Mouse (Mus musculus): ENCODE results near the gene Calcoco1.
A peak's percentile ranks its signal among the peaks of the same experiment; 100 is the strongest.

Gene Calcoco1

DNA sequence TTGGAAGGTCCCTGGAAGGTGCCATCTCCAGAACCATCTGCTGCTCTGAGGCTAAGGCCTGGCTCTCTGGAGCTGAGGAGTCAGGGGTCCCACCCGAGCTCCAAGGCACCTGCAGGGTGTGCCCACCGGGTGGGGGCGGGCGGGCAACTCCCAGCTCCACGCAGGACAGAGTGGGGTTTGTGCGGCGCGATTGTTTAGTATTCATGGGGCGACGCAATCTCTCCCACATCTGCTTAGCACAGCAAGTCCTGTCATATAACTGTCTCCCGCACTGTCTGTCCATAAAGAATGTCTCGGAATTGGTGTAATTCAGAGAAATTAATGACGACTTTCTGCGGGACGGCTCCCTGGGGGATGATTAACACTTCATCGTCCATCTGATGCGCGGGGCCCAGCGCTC is 15.1 kb upstream of the Calcoco1 start:
- no peak for DNase-seq (ENCODE audit: low read depth, low spot score)

DNA sequence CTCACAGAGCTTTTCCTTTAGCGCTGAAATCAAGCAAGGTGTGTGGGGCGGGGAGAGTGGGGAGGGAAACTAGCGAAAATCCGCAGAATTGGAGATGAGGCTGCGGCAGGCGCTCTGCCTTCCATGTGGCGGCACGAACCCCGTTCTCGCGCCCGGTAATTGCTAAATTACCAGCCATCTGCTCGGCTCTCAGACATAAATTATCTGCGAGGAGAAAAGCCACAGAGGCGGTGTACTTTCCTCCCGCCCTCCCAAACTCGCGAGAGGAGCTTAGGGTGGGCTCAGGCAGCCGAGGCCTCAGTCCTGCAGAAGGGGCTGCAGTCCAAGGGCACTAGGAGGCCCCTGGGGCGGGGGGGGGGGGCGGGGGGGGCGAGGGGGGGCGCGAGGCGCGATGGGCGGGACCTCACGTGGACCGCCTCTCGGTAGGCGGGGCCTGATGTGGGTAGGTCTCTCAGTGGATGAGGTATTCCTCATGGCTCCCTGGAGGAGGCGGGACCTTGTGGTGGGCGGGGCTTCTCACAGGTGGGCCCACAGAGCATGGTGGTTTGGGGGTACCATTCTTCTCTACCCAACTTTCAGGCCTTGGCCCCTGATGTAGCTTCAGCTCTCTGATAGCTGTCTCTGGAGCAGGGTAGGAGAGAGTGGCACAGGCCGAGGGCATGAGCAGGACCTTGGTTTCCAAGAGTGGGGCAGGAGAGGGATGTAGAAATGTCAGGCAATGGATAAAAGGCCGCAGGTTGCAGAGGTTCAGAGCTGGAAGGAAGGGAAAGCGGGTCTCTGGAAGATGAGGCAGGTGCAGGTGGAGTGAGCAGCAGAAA is 14.4 kb upstream of the Calcoco1 start:
- no peak for DNase-seq (ENCODE audit: low read depth, low spot score)

DNA sequence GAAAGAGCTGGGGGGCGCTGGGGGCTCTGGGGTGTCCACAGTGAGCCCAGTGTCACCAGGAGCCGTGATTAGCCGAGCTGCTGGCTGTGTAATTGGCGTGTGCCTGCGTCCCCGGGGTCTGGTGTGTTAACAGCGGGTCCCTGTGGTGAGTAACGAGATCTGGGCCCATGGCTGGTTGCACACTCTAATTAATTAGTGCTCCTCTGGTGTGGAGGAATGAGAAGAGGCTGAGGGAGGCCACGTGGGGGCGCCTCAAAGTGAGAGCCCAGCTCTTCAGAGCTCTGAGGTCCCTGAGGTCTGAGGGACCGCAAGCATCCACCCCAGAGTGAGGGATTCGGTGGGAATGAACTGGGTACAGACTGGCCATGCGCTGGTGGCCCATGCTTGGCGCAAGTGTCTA is 13.1 kb upstream of the Calcoco1 start:
- no peak for DNase-seq (ENCODE audit: low read depth, low spot score)

DNA sequence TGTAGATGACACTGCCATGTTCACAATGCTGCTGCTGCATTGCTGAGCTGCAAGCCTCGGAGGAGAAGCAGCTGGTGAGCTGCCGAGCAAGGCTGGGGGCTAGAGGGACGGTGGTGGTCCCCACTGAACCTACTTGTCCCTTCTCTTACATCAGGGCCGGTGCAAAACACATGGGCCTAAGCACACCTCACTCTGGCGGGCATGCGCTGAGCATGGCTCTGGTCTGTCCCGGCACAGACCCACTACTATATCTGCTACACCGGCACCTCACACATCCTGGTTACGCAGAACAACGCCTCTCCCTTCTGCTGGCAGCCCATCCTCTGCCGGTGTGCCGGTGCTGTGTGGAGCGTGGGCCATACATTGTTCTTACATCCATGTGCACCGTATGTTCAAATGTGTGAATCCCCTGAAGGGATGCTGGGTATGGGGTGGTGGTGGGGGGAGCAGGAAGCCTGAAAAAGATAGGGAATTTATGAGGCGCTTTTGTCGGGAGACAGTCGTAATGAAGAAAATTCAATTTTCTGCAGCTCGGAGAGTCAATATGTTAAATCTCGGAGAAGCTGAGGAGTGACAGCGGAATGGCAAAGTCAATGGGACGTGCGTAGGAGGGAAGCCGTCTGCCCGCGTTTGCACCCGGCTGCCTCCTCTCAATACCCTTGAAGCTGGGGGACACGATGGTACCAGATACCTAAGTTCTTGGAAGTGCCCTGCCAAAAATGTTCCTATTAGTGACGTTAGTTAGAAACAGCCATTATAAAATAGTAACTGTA is 12.0 kb upstream of the Calcoco1 start:
- no peak for DNase-seq (ENCODE audit: low read depth, low spot score)

DNA sequence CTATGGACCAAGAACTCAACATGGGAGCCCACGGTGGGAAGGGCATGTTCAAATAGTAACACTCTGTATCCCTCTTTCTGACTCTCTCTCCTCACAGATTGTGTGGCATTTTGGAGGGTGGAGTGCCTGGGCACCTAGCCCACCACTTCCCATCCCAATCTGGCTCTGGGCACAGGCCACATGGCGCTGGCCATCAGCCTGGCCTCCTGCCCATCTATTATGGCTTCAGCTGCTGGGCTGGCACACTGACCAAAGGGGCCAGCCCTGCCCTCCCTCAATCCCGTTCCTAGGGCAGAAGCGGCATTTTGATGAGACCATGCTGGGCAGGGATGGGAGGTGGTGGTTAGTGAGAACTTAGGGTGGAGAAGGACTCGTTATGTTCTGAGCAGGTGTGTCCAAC is 11.3 kb upstream of the Calcoco1 start:
- DNase-seq (ENCODE audit: low read depth, low spot score) = no peak

DNA sequence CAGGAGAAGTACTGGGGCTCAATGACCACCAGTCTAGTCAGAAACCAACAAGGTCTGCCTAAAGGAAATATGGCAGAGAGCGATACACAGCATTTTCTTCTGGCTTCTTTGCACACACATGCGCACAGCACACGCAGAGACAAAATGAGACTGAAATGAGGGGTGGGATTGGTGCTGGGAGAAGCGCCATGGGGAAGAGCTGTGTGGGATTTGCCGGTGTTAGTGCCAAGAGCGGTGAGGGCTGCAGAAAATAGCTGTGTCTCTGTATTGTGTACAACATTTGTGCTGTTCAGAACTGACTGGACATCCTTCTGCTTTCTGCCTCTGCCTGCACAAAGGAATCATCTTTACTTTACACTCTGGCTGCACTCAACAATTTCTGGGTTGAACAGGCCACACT is 10.4 kb upstream of the Calcoco1 start:
- no peak for DNase-seq (ENCODE audit: low read depth, low spot score)

DNA sequence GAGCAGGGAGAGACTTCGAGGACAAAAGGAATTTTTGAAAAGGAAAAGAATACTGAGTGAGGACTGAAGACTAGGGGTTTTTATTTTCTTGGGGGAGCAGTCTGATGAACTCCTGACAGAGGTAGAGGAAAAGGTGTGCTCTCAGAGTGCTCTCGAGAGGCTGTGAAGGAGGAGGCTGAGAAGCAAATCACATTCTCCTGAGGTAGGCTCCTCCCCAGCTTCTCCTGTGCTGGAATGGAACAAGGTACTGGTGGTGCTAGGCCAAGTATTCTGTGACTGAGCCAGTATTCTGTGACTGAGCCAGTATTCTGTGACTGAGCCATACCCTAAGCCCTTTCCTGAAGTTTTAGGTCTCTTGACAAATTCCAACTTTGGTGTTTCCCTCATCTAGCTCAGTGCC is 6.0 kb upstream of the Calcoco1 start:
- no peak for DNase-seq (ENCODE audit: low read depth, low spot score)

DNA sequence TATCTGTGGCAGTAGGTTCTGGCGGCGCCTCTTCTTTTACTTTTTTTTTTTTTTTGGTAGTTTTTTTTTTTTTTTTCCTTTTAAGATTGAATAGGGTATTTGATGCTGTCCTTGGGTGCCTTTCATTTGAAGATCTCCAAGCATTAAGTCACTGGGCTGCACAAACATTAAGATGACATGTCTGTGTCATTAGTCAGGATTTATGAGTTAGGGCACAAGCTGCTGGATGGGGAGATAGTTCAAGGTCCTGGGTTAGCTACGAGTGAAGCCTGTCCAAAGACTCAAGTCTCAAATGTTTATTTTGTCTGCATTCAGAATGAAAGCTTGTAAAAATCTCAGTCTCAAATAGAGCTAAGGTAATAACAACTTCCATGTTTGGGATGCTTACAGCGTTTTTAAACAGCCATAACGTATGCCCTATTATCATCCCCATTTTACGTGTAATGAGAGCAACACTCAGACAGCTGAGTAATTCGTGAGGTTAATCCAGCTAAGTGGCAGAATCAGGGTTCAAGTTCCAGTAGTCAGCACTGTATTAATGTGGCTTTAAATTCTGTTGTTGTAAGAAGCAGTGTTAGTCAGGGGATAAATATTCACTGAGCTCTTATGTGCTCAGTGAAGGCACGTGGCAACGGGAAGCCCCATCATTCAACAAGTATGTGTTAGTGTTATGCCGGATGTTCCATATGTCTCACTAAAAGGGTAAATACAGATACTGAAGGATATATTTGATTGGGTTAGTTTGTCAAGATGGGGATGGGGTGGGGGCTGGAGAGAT is 1.6 kb upstream of the Calcoco1 start:
- peak; percentile 91 for DNase-seq (ENCODE audit: low read depth, low spot score)

DNA sequence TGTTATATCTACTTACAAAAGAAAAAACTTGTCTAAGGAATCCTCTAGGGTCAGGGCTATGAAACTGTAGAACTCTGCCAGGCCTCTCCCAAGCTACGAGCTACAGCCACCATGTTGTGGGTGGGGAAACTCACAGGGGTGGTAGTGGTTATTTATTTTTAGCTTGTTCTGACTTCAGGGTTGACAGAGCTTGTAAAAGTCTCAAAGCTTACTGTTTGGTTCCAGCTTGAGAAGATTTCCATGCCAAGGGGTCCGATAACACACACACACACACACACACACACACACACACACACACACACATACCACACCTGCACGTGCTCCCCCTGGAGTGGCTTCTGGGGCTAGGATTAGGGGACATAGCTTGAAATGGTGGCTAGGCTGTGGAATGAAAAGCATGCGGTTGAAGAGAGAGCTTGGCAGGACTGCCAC is 538 bp upstream of the Calcoco1 start:
- no peak for DNase-seq (ENCODE audit: low read depth, low spot score)

DNA sequence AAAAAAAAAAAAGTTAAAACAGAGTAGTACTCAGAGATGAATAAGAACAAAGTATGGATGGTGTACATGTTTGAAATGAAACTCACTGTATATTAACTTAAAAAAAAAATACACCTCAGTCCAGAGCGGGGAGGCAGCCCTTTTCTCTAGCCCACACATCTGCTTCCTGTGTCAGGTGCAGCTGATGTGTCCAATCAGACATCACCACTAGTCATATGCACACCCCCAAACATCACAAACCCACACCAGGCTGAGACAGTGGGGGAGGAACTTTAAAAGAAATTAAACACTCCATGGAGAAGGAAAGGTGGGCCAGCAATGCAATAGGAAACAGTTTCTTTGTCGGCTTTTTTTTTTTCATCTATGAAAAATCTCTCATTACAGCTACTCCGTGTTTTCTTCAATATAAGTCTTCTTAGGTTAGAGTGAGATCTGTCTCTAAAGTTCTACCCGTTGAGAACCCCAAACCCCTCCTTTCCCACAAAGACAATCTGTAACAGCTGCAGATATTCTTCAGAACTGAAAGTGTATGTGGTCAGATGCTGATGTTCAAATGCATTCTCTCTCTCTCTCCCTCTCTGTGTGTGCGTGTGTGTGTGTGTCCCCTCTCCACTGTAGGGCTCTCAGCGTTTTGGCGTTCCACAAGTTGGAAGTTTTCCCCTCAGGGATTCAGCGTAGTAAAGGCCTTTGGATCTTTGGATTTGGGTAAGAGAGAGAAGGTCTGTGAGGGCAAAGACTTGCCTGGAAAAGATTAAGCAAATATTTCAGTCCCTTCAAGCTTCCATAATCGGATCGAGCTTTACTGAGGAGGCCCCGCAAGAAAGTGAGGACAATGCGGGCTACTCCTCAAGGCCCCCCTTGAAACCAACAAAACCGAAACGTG is 721 bp downstream of the Calcoco1 start:
- peak; percentile 26 for DNase-seq (ENCODE audit: low read depth, low spot score)

DNA sequence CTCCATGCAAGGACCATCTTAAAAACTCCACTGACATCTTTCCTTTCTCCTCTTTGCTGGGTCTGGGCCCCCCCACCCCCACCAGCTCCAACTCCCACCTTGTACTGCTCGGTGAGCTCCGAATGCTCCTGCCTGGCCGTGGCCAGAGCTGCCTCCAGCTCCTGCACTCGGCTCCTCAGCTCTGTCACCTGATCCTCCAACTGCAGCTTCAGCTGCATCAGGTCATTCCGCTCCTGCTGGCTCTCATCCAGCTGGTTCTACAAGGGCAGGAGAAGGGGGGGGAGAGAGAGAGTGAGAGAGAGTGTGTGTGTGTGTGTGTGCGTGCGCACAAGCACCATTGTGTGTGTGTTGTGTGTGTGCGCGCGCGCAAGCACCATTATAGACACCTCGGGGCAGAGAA is 5.8 kb downstream of the Calcoco1 start:
- no peak for DNase-seq (ENCODE audit: low read depth, low spot score)

DNA sequence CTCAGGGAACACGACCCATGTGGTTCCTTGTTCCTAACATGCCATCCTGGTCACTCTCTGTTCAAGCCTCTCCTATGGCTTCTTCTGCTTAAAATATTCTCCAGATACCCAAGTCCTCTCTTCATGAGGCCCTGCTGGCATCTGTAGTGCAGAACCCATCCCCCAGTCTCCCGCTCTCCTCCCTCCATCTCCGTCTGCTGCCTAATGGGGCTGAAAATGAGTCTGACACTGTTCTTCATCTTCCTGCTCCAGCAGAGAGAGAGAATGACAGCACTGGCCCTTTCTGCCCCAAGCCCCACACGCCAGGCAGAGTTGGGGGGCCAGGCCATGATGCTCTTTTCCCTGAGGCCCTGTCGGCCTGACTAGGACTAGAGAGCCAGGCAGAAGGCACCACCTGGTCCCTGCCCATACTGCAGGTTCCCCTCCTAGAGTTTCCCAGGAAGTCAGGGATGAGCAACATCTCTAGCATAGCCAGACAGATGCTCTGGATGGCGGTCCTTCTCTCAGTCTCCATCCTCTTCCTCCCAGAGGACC is 14.2 kb downstream of the Calcoco1 start:
- no peak for DNase-seq (ENCODE audit: low read depth, low spot score)

DNA sequence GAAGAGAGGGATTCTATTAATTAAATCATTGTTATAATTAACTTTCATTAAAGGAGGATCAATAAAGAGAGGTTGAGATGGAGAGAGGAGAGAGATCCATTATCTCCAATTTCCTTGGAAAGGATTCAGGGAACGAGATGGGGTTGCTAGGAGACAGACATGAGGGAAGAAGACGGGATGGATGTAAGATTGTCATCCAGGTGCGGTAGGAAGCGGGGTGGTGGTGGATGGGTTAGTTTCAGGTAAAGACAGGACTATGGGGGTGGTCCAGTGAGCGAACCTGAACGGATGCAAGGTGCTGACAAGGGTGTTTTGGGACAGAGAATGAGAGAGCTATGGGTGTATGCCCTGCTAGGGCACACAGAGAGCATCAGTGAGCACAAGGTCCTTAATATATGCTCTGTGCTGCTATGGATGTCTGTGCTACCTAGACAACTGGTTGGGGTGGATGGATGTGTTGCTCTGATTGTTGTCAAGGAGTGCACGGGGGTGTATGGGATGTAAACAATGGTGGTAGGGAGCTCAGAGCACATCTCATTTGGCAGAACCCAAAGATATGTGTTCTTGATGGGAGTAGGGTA is 16.0 kb downstream of the Calcoco1 start:
- no peak for DNase-seq (ENCODE audit: low read depth, low spot score)

DNA sequence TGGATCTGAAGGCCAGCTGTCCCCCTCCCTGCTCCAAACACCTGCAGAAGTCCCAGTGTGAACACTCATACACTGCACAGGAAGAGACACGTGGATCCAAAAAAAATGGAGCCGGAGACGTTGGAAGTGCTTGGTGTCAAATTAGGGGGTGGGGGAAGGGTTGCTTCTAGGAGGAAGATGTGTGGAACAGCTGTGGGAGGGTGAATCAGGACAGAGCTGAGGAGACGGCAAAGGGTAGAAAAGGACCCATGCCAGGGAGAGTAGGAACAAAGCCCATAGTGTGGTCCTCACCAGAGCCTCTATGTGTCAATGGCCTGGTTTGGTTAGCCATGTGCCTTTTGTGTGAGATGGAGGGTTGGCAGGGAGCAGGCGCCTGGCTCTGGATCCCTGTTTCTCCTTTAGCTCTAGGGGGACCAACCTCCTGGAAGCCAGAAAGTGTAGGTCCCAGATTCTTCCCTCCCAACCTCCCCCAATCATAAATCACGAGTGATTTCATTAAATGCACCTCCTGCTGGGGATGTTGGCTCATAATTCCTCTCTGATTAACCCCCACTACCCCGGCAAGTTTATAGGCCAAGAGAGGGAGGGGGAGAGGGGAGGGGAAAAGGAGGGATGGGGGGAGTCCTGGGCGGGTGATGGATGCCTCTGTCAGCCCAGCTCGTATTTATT is 16.6 kb downstream of the Calcoco1 start:
- DNase-seq (ENCODE audit: low read depth, low spot score) = no peak

DNA sequence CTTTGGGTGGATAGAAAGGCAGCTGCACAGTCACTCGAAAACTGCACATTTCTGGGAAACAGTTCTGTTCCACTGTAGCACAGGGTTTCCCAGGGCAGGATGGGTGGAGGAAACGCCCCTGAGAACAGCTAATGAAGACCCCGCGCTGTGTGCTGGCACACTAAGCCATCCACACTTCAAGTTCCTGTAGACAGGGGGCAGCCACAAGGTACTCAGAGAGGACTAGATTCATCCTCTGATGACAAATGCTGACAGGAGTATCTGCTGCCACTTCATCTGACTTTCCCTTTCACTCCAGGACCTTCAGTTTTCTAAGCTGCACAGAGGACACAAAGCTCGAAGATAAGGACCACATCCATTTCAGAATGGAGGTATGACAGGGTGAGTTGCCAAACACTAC is 17.2 kb downstream of the Calcoco1 start:
- DNase-seq (ENCODE audit: low read depth, low spot score) = no peak

DNA sequence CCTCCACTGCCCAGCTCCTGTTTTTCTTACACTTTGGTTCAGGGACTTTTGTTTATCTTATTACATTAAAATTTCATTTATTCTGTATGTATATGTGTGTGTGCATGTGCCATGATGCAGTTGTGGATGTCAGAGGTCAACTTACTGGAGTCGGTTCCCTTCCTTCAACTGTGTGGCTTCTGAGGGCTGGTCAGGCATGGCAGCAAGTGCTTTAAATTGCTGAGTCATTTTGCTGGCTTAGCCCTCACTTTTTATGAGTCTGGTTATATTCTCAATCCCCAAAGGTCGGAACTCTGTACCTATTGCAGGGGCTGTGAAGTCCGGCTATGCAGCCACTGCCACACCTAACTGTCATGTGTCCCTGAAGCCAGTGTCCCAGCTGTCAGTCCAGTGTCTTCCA is 19.0 kb downstream of the Calcoco1 start:
- DNase-seq (ENCODE audit: low read depth, low spot score) = no peak

DNA sequence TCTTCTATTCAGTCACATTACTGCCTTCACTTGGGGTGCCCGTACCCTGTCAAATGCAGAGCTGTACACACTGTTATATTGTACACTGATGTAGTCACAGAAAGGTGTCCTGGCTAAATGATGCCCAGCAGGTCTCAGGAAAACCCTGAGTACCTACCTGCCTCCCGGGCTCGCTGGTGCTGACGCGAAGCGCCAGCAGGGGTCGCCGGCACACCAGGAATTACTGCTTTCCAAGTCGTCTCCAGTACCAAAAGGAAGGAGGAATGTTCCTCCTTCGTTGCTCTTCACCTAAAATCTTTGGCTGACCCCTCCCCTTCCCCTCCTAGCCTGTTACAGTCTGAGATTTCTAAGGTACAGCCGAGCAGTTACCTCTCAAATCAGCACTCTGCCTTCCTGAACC is 23.8 kb downstream of the Calcoco1 start:
- peak; percentile 79 for DNase-seq (ENCODE audit: low read depth, low spot score)

DNA sequence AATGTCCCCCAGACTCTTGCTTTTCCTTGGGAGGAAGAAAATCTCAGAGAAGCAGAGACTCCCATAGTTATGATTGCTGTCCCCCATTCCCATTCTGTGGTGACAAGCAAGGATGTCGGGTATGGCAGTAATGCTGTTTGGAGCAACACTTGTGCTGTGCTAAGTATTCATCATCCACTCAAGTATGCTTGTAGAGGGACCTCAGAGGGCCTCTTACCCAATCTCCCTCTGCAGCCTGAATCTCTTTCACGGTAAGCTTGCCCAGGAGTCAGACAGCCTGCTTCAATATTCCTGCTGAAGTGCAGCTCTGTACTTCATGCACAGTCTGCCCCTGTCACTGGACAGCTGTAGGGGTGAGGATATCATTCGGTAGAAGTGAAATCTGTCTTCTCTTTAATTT is 25.1 kb downstream of the Calcoco1 start:
- DNase-seq (ENCODE audit: low read depth, low spot score) = no peak

DNA sequence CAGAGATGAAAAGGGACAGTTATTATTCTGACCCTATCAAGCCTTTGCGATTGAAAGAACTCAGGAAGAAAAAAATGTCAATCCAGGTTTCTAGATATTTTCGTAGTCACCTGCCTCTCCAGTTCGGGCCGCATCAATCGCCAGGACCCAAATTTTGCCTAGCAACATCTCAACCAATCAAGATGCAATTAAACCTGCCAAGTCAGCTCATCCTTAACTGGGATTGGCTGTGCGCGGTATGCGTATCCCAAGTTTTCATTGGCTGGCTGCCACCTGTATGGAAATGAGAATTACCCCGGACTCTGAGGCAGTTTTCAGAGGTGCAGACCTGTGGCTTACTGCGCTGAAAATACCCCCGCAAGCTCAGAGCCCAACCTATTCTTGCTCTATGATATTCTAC is 28.4 kb downstream of the Calcoco1 start:
- DNase-seq (ENCODE audit: low read depth, low spot score) = no peak

DNA sequence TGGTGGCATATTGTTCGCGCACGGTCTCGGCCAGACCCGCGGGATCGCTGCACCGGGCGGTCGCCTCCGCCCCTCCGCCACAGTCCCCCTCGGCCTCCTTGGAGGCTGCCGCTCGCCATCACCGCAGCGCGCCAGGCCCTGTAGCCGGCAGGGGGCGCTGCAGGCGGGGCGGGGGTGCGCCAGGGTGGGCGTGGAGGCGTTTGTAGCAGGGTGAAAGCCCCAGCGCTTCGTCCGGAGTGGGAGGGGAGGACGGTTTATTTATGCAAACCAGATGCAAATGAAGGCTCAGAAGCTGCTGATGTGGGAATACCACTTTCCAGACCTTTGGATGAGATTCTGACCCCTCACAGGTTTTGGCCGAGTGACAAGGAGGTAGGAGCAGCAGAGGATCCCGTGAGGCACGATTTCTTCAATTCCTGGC is 29.0 kb downstream of the Calcoco1 start:
- DNase-seq (ENCODE audit: low read depth, low spot score) = no peak
